In the genomic region with DNA sequence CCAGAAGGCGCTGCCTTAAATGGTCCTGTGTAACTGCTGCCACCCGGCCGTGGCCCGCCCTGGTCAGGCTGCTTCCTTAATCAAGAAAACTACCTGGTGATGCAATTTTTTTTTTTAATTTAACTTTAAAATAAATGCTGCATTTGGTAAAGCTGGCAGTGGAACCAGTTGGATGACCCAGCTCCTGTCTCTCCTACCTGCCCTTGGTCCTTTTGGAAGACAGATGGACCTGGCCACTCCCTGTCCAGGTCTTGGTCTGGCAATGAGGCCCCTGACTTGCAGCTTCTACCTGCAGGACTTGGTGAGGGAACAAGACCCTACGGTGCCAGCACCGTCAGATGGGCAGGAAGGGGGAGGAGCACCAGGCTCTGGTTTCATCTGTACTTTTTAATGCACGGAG, we compare ENCODE assay signal across 25 mouse cellular contexts. TPM values are rescaled to one million over a fixed set of nuclear protein-coding genes. Genes with fewer than 3 reads are reported as not detected.
DNase-seq lines count a peak whose midpoint lies in the region; ATAC-seq and TF ChIP-seq lines count a peak whose summit lies in the region.
"Had no signal": no experiment of that assay in that cellular context is flagged by ENCODE, and none has a peak within 500 bp of the region (broad histone marks: within the 10 kb centered on the region; RNA-seq: fewer than 3 reads in every experiment).

No protein-coding gene starts in this region.

- 64% methylated on average over 7 of the region's 7 CpGs for WGBS in liver, postnatal 0 days (ENCODE audit: insufficient replicate concordance)

- no peaks in the 10 kb centered on the region for H3K9me3 ChIP-seq in liver, postnatal 0 days (ENCODE audit: low read length)
- H3K9me3 ChIP-seq: kidney, embryonic 15.5 days; midbrain, embryonic 12.5 days; neural tube, embryonic 15.5 days had no signal

- H3K4me1 ChIP-seq in liver, postnatal 0 days (ENCODE audit: insufficient read depth), result 0 out of 2 replicates have a peak, but pooled peaks cover 3% of the 10 kb centered on the region
- H3K4me1 ChIP-seq: kidney, embryonic 15.5 days; midbrain, embryonic 12.5 days; neural tube, embryonic 15.5 days had no signal

- no peak overlapping the region for H3K9ac ChIP-seq in liver, postnatal 0 days (replicated peaks)
- H3K9ac ChIP-seq: kidney, embryonic 15.5 days; midbrain, embryonic 12.5 days; neural tube, embryonic 15.5 days had no signal

- H3K4me2 ChIP-seq in liver, postnatal 0 days (ENCODE audit: low read depth, low read length), result peak overlapping the region; percentile 51
- H3K4me2 ChIP-seq: kidney, embryonic 15.5 days; midbrain, embryonic 12.5 days; neural tube, embryonic 15.5 days had no signal

- ATAC-seq in liver, postnatal 0 days, result peak; percentile 18; the same call in 1 of the 2 replicates
- ATAC-seq: activated CD4-positive, CD25-positive, alpha-beta regulatory T cell, adult 4 months; Patski had no signal

- H3K4me3 ChIP-seq in left cerebral cortex, adult 2 months, result no peak overlapping the region
- no peak overlapping the region for H3K4me3 ChIP-seq in liver, postnatal 0 days (ENCODE audit: low read depth, low read length)
- H3K4me3 ChIP-seq: kidney, embryonic 15.5 days; midbrain, embryonic 12.5 days; neural tube, embryonic 15.5 days had no signal

- no peaks in the 10 kb centered on the region for H3K27me3 ChIP-seq in liver, postnatal 0 days (ENCODE audit: insufficient read depth, low read length)
- H3K27me3 ChIP-seq: kidney, embryonic 15.5 days; midbrain, embryonic 12.5 days; neural tube, embryonic 15.5 days; Patski had no signal

- H3K36me3 ChIP-seq in liver, postnatal 0 days (replicated peaks; ENCODE audit: insufficient read depth, low read length), result peaks cover 66% of the 10 kb centered on the region

- intact Hi-C loops in left cerebral cortex, adult 2 months (cut with DNase I), result no loop called here
- intact Hi-C loops in left cerebral cortex, postnatal 36 days (cut with DNase I), result no loop called here

- TF ChIP-seq EP300 in liver, postnatal 0 days (IDR thresholded peaks at IDR 0.05; ENCODE audit: low read depth), result no peak

- peak overlapping the region; percentile 45; the same call in 1 of the 2 replicates for H3K27ac ChIP-seq in left cerebral cortex, adult 2 months
- no peak overlapping the region for H3K27ac ChIP-seq in liver, postnatal 0 days (ENCODE audit: low read depth)
- H3K27ac ChIP-seq: kidney, embryonic 15.5 days; midbrain, embryonic 12.5 days had no signal

- DNase-seq in cerebellum, postnatal 10 days, result peak; percentile 42 to 48
- no peak for DNase-seq in cerebellum, adult 9-10 months
- no peak for DNase-seq in left cerebral cortex, adult 2 months (ENCODE audit: extremely low spot score in 1 of 2, low spot score in 2 of 2)
- no peak for DNase-seq in left cerebral cortex, postnatal 36 days (ENCODE audit: low spot score in 2 of 2)
- peak; percentile 62 for DNase-seq in brain, adult 2 months (ENCODE audit: low read depth, low spot score)
- no peak for DNase-seq in liver, postnatal 0 days
- DNase-seq in kidney, adult 9 months, result no peak
- DNase-seq in embryo, embryonic 11 days, result no peak
- DNase-seq: adrenal gland, postnatal 36 days; gastrocnemius, postnatal 10 days; layer of hippocampus, postnatal 36 days; left cerebral cortex, postnatal 4 days; lung, adult 2 months; lung, postnatal 4 days; right cerebral cortex, postnatal 4 days had no signal

- no peak for TF ChIP-seq CTCF in left cerebral cortex, adult 2 months (IDR thresholded peaks at IDR 0.05)
- TF ChIP-seq CTCF in liver, postnatal 0 days (IDR thresholded peaks at IDR 0.05; ENCODE audit: low read depth), result no peak

RNA-seq across cellular contexts. Expression of gene Sbf1, which starts 29.0 kb away (rescaled TPM):
- total RNA-seq in left cerebral cortex, adult 2 months (2021), result 100 to 1,000 TPM; 244 to 245 TPM
- 100 to 1,000 TPM; 241 to 247 TPM for total RNA-seq in left cerebral cortex, postnatal 36 days (2021)
- polyA plus RNA-seq in liver, postnatal 0 days (2015; fragmentation: Nextera tagmentation; extraction: Ambion mirVana), result 16.5 and 17.0 TPM in 2 replicates

RNA-seq across cellular contexts. Expression of gene Adm2, which starts 36.4 kb away (rescaled TPM):
- not detected for total RNA-seq in left cerebral cortex, adult 2 months (2021)
- not detected for total RNA-seq in left cerebral cortex, postnatal 36 days (2021)
- 1.4 and 3.7 TPM in 2 replicates for polyA plus RNA-seq in liver, postnatal 0 days (2015; fragmentation: Nextera tagmentation; extraction: Ambion mirVana)
- total RNA-seq: adrenal gland, postnatal 36 days; gastrocnemius, postnatal 10 days; heart, adult 8-10 months; layer of hippocampus, postnatal 36 days; left cerebral cortex, postnatal 4 days had no signal
- polyA plus RNA-seq: activated CD4-positive, CD25-positive, alpha-beta regulatory T cell, adult 4 months; heart, postnatal 0 days; midbrain, embryonic 12.5 days; neural tube, embryonic 15.5 days had no signal

RNA-seq across cellular contexts. Expression of gene Miox, which starts 48.1 kb away (rescaled TPM):
- not detected for total RNA-seq in left cerebral cortex, adult 2 months (2021)
- total RNA-seq in left cerebral cortex, postnatal 36 days (2021), result not detected
- polyA plus RNA-seq in liver, postnatal 0 days (2015; fragmentation: Nextera tagmentation; extraction: Ambion mirVana), result 22.9 and 27.0 TPM in 2 replicates
- total RNA-seq: adrenal gland, postnatal 36 days; gastrocnemius, postnatal 10 days; heart, adult 8-10 months; layer of hippocampus, postnatal 36 days; left cerebral cortex, postnatal 4 days had no signal
- polyA plus RNA-seq: activated CD4-positive, CD25-positive, alpha-beta regulatory T cell, adult 4 months; heart, postnatal 0 days; hindbrain, embryonic 11.5 days; intestine, embryonic 14.5 days; large intestine, adult 2 months; midbrain, embryonic 12.5 days; neural tube, embryonic 15.5 days; Patski had no signal

Comparison
In these comparisons a context has a peak if more than half of its experiments do, and no peak if none do; other contexts are left out.
1. DNase-seq: peak in cerebellum, postnatal 10 days (2 of 2) and brain, adult 2 months (single experiment); none in cerebellum, adult 9-10 months (single experiment), left cerebral cortex, adult 2 months (0 of 2), left cerebral cortex, postnatal 36 days (0 of 2), liver, postnatal 0 days (single experiment), kidney, adult 9 months (single experiment) and embryo, embryonic 11 days (single experiment).